Mouse (Mus musculus): ENCODE data around the gene Abca1.

Abca1 gene

GRCm38 (mm10) chr4:53149644-53150043 is 10.1 kb downstream of the Abca1 start:
- DNase-seq (ENCODE audit: low spot score in 2 of 2), result no peak

GRCm38 (mm10) chr4:53148817-53149216 is 10.9 kb downstream of the Abca1 start:
- no peak for DNase-seq (ENCODE audit: low spot score in 2 of 2)

GRCm38 (mm10) chr4:53147454-53147853 is 12.2 kb downstream of the Abca1 start:
- DNase-seq (ENCODE audit: low spot score in 2 of 2), result no peak

DNA sequence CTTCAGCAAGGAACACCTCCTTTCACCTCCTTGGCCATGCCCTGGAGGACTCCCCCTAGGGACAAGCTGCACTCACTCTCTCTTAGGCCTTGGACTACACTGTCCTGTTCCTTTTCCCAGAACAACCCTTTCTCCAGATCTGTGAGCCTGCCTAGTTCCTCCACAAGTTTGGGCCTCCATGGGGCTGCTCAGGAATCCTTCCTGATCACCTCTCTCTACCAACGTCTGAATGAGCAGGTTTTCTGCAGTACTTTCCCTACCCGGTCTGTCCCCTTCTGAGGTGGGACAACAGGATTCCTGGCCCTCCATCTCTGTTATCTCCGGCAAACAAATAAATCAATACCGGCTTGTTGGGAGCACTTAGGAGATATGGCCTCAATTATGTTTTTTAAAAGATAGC is 12.6 kb downstream of the Abca1 start:
- no peak for DNase-seq (ENCODE audit: low spot score in 2 of 2)

GRCm38 (mm10) chr4:53146227-53146949 is 13.3 kb downstream of the Abca1 start:
- DNase-seq (ENCODE audit: low spot score in 2 of 2), result no peak

GRCm38 (mm10) chr4:53145434-53146168 is 14.1 kb downstream of the Abca1 start:
- no peak for DNase-seq (ENCODE audit: low spot score in 2 of 2)

DNA sequence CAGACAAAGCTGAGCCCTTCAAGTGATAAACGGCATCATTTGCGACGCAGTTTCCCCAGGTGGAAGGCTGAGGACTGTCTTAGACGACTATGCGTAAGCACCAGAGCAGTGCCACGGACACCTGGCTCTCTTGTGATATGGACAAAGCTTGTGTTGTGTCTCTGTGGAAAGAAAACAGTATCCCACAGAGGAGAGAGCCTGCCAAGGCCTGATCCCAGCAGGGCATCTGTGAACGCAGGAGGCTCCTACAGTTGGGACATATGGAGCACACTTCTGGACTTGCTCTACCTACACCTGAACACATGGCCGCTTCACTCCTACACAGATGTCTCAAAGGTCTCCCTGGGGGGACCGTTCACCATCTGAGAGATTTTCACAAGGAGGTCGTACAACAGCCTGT is 15.1 kb downstream of the Abca1 start:
- DNase-seq (ENCODE audit: low spot score in 2 of 2), result no peak

GRCm38 (mm10) chr4:53144021-53144420 is 15.7 kb downstream of the Abca1 start:
- no peak for DNase-seq (ENCODE audit: low spot score in 2 of 2)

DNA sequence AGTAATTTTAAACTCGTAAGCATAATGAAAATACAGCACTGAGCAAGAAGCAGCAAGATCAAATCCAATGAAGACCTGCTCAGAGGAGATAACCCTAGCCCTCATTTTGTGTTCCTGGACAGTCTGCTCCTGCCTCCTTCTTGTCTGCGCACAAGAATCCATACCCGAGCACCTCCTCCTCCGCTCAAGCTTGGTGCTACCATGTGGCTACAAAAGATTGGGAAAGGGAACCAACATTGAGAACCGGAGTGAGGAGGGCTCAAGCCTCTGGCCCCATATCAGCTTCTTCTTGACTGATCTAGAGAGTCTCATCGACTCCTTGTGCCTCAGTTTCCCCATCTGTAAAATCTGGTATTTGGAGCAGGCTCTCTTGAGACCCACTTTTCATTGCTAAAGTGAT is 19.0 kb downstream of the Abca1 start:
- no peak for DNase-seq (ENCODE audit: low spot score in 2 of 2)

DNA sequence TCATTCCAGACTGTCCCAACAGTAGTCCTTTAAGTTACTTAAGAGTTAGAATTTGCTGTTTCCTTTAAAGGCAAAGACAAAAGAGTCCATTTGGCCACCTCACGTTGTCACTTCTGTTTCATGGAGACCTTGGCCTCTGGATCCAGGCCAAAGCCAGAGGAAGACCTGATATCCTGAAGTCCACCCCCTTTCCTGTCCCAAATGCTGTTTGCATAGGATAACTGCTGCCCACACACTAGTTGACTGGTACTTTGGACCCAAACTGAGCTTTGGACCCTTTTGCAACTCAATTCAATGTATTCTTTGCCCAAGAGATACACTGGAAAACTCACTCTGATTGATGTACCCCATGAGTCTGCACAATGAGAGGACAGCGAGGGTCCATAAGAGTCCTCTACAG is 20.2 kb downstream of the Abca1 start:
- no peak for DNase-seq (ENCODE audit: low spot score in 2 of 2)

GRCm38 (mm10) chr4:53138974-53139373 is 20.7 kb downstream of the Abca1 start:
- DNase-seq (ENCODE audit: low spot score in 2 of 2), result no peak

DNA sequence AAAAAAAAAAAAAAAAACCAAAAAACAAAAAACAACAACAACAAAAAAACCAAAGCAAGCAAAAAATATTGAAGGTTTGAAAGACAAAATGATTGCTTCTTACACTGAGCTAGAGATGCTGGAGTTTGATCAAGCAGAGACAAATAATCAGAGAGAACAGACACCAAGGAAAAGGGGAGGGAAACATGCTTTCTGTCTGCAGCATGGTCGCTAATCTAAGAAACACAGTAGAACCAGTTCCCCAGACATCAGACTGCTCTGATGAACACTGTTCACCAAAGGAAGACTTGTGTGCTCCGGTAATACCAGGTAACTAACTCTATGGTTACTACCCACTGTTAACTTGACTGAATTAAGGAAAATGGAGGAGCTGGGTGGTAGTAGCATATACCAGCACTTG is 22.6 kb downstream of the Abca1 start:
- DNase-seq (ENCODE audit: low spot score in 2 of 2), result no peak

- no peak for DNase-seq (ENCODE audit: low spot score in 2 of 2)
Observed at GRCm38 (mm10) chr4:53134816-53135215, 24.9 kb downstream of the Abca1 start.

GRCm38 (mm10) chr4:53133995-53134394 is 25.7 kb downstream of the Abca1 start:
- no peak for DNase-seq (ENCODE audit: low spot score in 2 of 2)

DNA sequence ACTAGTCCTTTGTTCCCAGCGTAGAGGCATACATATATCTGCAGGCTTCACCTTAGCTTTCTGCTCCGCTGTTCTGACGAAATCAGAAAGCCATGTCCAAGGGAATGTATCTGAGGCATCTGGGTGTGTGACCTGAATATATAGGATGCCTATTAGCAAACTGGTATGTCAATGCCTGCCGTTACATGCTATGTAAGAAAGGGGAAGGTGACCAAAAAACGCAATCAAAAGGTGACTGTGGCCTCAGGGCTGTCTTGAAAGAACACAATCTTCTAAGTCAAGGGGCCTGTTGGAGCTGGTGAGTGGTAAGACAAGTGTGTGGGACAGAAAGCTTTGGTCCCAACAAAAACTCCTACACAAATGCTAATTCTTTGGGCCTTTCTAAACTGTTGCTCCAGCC is 28.2 kb downstream of the Abca1 start:
- DNase-seq (ENCODE audit: low spot score in 2 of 2), result no peak

- DNase-seq (ENCODE audit: low spot score in 2 of 2), result no peak
Observed at GRCm38 (mm10) chr4:53130622-53131517, 28.8 kb downstream of the Abca1 start.

GRCm38 (mm10) chr4:53129716-53130301 is 29.9 kb downstream of the Abca1 start:
- DNase-seq (ENCODE audit: low spot score in 2 of 2), result no peak

- DNase-seq (ENCODE audit: low spot score in 2 of 2), result no peak
Observed at GRCm38 (mm10) chr4:53127266-53127665, 32.4 kb downstream of the Abca1 start.

GRCm38 (mm10) chr4:53126794-53127193 is 32.9 kb downstream of the Abca1 start:
- peak in 1 of 2 experiments; percentile 26 for DNase-seq (ENCODE audit: low spot score in 2 of 2)

GRCm38 (mm10) chr4:53124837-53125490 is 34.7 kb downstream of the Abca1 start:
- no peak for DNase-seq (ENCODE audit: low spot score in 2 of 2)

GRCm38 (mm10) chr4:53122310-53122709 is 37.4 kb downstream of the Abca1 start:
- no peak for DNase-seq (ENCODE audit: low spot score in 2 of 2)

Data from left cerebral cortex, adult 9 months (tissue).